Mouse (Mus musculus): ENCODE measurements at regions not wholly inside any gene's neighbourhood (a gene's known extent, or its start where the extent isn't known, plus 50 kb on each side); places are given as distances from the start of the nearest gene placed in this dataset.

DNA sequence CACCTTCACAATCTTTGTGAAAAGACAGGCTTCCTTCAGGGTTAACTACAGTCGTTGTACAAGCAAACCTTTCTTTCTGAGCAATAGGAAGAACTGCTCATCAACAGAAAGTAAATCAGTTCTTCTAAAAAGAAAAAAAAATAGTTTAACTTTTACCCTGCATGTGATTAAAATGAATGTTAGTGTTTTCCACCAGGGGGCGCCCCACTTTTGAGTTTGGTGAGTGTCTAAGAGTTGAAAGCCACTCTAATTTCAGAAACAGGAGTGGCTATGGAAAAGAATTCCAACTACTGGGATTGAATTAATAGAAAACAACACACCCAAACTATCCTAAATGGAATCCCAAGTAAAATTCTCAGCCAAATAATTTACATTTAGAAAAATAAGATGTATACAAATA is 430.0 kb downstream of the Cd109 start:
- in situ Hi-C loops (cut with MboI; ENCODE audit: low sequenced_read_pairs): loop anchor here (25.0 kb wide), 1 partner anchor 667 kb away; the partner anchor contains the start of gene Col12a1

DNA sequence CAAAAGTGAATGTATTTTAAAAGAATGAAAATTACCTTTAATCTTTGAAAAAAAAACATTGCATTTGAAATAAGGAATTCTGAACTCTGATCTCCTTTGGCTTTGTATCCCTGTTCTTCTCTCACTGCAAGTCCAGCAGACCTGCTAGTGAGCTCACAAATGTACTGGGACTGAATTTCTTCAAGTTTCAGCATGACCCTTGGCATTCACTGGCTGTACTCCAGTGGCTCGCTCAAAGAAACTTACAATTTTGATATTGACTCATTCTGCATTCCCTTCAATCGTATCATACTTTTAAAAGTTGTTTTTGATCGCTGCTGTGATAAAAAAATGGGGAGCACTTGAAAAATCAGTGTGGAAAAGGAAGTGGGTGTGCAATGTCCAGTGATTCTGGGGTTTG is 456.6 kb downstream of the Cd109 start:
- in situ Hi-C loops (cut with MboI; ENCODE audit: low sequenced_read_pairs): no loop called here

DNA sequence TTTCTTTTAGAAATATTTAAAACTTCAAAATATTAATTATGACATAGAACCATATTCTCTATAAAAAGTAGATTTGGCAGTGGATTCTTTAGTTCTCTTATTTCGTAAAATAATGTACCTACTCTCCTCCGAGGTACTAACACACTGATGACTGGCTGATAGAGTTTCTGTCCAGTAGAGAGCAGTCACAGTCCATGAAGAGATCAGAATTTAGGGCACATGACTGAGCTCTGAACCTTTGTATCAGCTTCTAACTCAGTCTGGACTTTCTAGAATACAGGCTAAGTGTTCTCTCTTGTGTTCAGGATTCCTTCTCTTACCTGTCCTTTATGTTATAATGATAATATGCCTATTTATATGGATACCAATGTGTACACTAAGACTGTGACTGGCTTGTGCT is 494.3 kb downstream of the Cd109 start:
- in situ Hi-C loops (cut with MboI; ENCODE audit: low sequenced_read_pairs): no loop called here

DNA sequence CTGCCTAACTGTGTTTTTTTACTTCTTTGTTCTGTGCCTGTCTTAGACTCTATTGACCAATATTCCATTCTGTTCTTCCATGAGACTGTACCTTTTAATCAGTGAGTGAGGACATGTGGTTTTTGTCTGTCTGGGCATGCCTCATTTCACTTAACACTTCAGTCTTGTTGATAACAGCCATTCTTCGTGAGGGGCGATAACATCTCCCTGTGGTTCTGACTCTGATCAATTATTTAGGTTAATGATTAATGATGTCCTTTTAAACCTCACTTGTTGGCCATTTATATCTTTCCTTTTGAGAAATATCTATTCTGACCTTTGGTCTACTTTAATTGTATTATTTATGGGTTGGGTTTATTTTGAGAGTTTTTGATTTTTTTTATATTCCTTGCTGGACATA is 496.0 kb downstream of the Cd109 start:
- in situ Hi-C loops (cut with MboI; ENCODE audit: low sequenced_read_pairs): no loop called here

DNA sequence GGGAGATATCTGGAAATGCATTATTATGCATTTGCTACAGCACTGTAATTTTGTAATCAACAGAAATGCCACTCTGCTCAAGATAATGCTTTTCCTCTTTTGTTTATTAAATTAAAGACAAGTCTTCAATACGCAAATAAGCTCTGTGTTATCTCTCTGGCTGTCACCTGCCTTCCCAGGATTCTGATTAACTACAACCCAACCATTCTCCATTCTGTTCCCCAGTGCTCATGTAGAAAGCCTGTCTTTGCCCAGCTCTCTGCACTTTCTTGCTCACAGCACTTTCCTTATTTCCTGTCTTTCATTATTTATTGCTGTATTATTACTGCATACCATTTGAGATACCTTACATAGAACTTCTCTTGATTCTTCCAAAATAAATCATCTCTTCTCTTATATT is 525.6 kb downstream of the Cd109 start:
- in situ Hi-C loops (cut with MboI; ENCODE audit: low sequenced_read_pairs): no loop called here

DNA sequence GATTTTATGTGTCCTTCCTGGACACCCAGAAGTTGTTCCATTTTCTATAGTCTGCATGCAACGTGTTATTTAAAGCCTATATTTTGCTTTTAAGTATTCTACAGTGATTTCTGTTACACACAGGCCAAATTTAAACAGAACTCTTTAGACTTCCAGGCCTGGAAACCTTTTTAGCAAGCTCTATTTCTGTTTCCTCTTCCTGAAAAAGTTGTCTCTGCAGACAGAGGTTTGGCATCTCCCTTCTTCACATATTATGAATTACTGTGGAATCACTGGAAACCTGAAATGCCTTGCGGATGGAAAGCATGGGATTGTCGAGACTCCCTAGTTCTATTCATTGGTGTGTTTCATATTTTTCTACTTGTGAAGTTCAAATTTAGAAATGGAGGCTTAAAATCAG is 530.7 kb downstream of the Cd109 start:
- in situ Hi-C loops (cut with MboI; ENCODE audit: low sequenced_read_pairs): no loop called here

DNA sequence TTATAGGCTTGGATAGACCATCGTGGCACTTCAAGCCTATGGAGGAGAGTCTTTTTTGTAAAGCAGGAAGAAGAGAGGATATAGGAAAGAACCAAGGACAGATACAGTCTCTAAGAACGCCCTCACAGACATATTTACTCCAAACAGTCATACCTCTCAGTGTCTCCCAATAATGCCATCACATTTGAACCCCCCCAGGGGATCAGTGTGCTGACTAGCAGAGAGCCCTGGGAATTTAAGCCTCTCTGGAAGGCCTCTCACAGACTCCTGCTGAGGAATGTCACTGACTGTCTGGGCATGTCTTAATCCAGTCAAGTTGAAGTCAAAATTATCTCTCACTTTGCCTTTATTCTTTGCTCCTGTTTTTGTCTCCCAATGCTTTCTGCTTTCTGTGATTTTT is 550.2 kb downstream of the Cd109 start:
- in situ Hi-C loops (cut with MboI; ENCODE audit: low sequenced_read_pairs): no loop called here

DNA sequence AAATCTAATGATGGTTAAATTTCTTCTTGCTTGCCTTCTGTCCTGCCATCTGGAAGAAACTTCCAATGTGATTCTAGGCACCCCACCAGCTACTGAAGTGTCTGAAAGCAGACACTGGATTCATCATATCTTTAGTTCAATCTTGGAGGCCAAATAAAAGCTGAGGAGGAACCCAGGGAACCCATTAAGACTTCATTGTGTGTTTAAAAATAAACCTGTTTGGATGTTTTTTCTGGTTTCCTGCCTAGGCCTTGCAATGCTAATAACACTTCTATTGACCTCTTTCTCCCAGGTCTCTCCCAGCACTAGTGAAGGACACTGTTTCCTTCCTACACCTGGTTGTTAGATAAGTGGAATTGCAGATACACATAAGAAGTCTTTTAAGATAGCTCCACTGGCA is 545.6 kb downstream of the Col12a1 start:
- in situ Hi-C loops (cut with MboI; ENCODE audit: low sequenced_read_pairs): no loop called here

DNA sequence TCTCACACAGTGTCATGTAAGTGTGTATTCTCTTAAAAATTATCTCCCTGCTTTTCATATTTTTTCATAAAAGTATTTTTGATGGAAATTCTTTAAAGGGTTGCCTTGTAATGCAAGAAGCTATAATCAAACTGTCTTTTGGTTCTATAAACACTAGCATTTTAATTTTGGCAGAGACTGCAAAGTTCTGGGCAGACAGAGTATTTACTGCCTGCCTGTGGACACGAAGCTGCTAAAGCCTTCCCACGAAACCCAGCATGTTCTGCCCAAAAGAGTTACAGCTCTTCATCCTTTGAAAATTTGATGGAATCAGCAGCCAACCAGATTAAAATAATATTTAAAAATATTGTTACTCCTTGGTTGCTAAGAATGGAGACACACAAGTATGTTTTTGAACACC is 538.7 kb downstream of the Col12a1 start:
- in situ Hi-C loops (cut with MboI; ENCODE audit: low sequenced_read_pairs): no loop called here

DNA sequence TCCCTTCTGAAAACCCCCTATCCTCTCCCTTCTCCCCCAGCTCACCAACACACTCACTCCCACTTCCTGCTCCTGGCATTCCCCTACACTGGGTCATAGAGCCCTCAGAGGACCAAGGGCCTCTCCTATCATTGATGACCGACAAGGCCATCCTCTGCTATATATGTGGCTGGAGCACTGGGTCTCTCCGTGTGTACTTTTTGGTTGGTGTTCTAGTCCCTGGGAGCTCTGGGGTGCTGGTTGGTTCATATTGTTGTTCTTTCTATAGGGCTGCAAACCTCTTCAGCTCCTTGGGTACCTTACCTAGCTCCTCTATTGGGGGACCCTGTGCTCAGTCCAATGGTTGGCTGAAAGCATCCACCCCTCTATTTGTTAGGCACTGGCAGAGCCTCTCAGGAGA is 523.2 kb downstream of the Col12a1 start:
- in situ Hi-C loops (cut with MboI; ENCODE audit: low sequenced_read_pairs): no loop called here

DNA sequence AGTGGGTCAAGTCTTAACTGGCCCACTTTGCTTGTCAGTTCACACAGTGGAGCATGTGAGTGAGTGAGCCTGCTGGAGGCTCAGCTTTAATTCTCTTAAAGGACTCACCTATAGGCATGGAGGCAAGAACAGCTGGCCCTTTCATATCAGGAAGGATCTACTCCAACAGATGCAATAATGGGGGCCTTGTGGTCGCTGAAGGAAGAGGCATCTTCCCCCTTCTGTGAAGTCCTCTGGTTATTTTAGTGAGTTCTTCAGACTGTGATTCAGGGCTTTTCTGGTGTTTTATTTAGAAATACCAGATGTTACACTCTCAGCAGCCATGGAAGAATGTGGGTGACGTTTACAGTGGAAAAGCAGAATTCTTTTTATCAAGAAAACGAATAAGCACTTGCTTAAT is 516.9 kb downstream of the Col12a1 start:
- in situ Hi-C loops (cut with MboI; ENCODE audit: low sequenced_read_pairs): no loop called here

DNA sequence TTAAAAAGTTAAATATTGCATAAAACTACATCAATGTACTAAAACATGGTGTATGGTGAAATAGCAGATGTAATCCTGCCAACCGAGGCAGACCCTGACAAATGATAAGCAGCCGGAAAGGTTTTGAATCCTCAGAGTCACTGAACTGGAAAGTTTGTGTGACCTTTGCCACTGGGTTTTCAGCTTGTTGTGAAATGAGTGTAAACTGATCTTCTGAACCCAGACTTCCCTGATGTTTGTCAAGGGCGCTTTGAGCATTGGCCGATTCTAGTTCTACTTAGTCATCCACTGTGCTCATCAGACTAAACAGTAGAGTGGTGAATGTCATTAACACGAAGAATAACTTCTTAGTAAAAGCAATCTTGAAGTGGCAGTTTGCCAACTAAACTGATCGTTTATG is 505.3 kb downstream of the Col12a1 start:
- in situ Hi-C loops (cut with MboI; ENCODE audit: low sequenced_read_pairs): no loop called here

DNA sequence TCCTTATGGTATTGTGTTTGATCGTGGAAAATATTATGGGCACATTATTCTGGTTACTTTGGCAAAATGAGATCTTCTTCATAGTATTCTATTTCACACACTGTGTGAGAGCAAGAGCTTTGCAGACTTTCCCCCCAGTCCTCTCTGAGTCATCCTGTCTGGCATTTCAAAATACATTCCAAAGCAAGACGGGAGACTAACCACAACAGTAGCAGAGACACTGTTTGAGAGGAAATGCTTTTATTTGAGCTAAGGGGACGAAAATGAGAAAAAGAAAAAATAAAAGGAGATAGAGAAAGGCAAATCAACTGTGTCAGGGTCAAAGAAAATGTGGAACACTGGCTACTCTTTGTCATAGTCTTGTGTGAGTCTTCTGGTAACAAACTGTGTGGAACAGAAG is 502.6 kb downstream of the Col12a1 start:
- in situ Hi-C loops (cut with MboI; ENCODE audit: low sequenced_read_pairs): no loop called here

DNA sequence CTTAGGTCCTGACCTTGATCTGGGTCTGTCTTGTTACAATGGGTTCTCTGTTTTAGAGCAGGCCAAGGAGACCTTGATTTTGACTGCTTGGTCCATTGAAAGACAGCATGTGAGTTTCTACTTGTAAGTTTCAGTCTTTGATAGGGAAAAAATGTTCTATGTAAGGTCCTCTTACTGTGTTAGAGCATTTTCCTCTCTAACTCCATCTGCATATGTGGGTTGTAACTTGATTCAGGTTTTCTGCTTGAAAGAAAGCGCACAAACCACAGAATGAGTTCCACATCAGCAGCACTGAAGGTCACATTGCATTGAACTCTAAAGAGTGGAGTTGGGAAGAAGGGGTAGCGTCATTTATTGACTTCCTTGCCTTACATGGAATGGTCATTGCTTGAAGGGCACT is 502.2 kb downstream of the Col12a1 start:
- in situ Hi-C loops (cut with MboI; ENCODE audit: low sequenced_read_pairs): no loop called here

DNA sequence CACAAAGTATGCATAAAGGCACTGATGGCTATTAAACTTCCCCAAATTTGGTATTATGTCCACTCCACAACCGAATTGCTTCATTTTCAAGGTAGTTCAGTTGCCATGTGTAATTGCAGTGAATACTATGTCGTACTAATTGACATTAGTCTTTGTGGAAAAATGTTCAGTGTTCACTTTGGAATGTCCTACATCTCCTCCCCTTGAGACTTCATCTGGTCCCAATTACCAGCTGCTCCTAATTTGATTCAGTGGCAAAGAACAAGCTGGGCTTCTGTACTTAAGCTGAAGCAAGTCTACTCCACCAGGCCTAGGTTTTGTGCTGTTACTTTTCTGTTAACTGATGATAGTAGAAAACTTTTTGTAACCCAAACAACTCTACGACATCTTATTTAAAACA is 485.6 kb downstream of the Col12a1 start:
- in situ Hi-C loops (cut with MboI; ENCODE audit: low sequenced_read_pairs): no loop called here

DNA sequence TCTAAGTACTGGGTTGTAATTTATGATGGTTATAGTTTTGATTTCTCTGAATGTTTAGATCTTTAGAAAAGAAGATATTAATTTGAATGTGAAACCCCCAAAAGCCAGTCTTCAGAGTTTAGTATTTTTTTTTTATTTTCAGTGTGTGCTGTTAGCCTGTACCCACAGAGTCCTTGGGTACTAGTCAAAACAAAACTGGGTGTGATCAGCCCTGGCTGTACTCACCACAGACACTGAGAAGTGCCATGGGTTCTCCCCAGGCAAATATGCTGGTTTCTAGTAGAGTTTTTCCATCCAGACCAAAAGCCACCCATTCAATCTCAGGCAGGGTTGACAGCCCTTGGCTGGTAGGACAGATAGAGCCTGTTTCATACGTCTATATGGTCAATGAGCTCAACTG is 484.9 kb downstream of the Col12a1 start:
- in situ Hi-C loops (cut with MboI; ENCODE audit: low sequenced_read_pairs): no loop called here

DNA sequence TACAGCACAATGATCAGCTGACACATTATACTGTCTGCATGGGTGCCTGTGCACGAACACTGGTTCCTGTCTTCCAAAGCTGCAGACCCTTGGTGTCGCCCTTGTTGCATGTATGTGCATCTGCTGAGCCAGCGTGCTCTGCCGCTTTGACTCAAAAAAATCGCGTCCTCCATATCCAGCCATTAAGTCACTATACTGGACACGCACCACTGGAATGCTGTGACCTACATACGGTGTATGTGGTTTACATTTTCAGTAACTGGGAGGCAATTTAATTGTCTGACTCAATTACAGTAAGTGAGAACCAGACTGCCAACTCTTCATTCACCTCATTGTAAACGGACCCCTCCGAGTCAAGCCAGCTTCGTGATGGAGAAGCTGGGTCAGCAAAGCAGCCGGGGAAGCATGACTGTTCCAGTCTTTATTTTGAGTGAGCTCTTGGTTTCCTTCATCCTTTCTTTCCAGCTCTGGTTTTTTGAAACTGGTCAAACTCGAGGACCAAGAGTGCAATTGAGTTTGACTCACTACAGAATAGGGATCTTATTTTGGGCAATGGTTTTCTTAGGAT is 448.9 kb downstream of the Col12a1 start:
- in situ Hi-C loops (cut with MboI; ENCODE audit: low sequenced_read_pairs): no loop called here

DNA sequence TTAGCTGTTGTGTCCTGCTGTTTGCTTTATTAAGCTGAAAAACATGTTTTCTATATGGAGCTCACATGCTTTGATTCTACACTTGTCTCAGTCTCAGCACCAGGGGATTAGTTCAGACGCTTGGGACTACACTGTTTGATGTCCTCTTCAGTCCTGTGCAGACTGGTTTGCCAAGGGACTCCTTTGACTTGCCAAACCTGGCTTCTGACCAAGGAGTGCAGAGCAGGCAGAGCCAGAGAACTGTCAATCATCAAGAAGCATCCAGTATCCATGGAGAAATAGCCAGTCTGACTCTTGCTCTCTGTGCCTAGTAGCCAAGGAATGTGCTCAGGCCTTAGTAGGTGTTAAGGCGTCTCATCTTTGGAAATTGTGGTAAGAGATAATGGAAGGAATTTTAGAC is 448.4 kb downstream of the Col12a1 start:
- in situ Hi-C loops (cut with MboI; ENCODE audit: low sequenced_read_pairs): no loop called here

DNA sequence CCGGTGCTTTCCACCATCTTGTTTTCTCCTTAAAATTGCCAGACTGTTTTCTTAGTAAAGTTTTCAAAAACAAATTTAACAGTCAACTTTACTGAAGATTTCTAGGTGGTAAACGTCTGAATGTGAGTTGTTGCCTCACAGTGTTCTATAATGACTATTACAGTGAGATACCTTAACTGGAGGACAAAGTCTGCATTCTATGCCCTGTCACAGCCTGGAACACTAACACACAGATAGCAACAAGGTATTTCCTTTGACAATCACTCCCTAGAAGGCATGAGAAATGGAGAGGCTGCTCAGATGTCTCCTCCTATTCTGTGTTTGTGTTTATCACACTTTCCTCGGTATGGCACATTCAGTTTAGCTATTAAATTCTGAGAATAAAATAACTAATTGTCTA is 430.8 kb downstream of the Col12a1 start:
- in situ Hi-C loops (cut with MboI; ENCODE audit: low sequenced_read_pairs): no loop called here

DNA sequence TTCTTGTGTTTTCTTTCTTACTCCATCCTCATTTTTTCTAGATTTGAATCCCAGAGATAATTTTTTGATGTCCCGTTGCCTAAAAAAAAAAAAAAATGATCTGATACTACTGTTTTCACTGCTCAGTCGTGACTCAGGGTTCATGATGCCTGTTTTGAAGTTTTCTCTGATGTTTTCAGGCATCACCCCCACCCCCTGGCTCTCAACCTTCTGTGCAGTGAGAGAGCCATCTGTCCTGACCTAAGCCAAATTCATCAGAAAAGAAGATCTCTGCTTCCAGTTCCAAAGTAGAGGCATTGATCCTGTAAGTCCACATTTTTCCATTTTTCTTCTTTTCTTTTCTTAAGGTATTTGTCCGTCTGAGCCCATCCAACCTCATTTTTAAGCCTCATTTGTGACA is 423.3 kb downstream of the Col12a1 start:
- in situ Hi-C loops (cut with MboI; ENCODE audit: low sequenced_read_pairs): no loop called here

DNA sequence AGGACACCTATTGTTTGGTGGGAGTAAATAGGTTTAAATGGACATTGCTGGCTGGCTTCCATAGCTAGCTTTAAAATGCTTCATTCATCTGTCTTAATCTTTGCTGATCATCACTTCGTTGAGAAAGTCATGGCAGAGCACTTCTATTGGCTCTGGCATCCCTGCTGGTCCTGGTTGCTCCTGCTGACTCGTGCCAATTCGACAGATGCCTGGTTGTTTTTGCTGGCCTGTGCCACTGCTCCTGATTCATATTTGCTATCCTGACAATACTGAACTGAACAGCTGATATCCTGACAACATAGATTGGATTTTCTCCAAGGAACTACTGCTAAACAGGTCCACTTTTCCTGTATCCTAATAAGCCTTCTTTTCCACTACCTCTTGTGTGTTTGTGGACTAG is 417.1 kb downstream of the Col12a1 start:
- in situ Hi-C loops (cut with MboI; ENCODE audit: low sequenced_read_pairs): no loop called here

DNA sequence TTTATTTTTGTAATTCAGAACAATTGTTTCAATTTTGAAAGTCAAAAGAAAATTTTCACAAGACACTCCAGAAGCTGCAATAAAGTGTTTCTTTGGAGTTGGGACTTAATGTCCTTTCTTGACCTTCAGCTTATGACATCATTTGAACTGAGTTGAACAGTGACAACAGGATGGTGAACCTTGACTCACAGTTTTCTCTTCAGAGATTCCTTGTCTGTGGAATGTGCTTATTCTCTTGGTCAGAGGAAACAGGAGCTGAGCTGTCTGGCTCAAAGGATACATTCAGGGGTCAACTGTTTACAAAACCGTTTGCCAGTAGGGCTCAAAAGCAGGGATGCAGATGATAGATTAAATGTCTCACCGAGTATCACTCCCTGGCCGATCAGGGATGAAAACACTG is 408.0 kb downstream of the Col12a1 start:
- in situ Hi-C loops (cut with MboI; ENCODE audit: low sequenced_read_pairs): no loop called here

DNA sequence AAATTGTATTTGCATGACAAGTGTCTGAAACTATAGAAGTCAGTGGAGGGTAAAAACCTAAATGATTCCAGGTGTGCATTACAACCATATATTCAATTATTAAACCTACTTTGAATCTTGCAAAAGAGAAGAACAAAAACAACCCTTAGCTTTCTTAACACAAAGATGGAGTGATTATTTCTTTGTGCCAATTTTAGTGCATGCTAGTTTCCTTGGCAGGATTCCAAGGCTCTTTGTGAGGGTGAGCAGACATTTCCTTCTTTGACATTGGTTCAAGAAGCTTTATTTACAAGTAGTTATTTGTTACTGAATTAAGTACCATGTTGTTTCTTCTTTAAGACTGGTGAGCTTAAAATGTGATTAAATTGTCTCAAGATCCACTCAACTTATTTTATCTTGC is 401.2 kb downstream of the Col12a1 start:
- in situ Hi-C loops (cut with MboI; ENCODE audit: low sequenced_read_pairs): no loop called here
